Mouse (Mus musculus) lung, adult 2 months (tissue): ENCODE measurements at regions not wholly inside any gene's neighbourhood (a gene's known extent, or its start where the extent isn't known, plus 50 kb on each side); places are given as distances from the start of the nearest gene placed in this dataset.

Source experiments
- CTCF ChIP-seq: fragments of 200-500 bp; IDR thresholded peaks from 2 replicates; pipeline ENCODE4 v1.5.1; 2011; ENCODE audit warnings: mild to moderate bottlenecking, low read length, control low read depth; ENCODE audit not compliant: insufficient read depth
- POLR2A ChIP-seq: fragments of 200-500 bp; IDR thresholded peaks from 2 replicates; pipeline ENCODE4 v1.6.1; 2011; ENCODE audit warnings: low read depth, mild to moderate bottlenecking, control low read depth, low read length, borderline replicate concordance; ENCODE audit errors: extremely low read depth

DNA sequence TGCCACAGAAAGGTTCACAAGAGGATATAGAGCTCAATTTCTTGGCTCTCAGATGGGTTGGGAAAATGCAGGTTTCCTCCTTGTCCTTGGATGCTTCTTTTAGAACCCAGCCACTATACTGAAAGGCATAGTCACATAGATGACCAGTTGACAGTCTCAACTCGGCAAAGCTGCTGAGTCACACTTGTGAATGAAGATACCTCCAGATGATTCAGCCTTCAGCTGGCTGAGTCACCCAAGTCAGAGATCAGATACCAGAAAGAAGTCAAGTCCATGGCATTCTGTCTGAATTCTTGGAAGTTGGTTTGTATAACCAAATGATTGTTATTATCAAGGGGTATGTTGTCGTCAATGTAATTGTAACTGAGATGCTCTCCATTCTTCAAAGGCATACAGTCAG lies 683.9 kb upstream of the Gm21961 start:
- no peak for TF ChIP-seq POLR2A
- no peak for TF ChIP-seq CTCF
